Mouse (Mus musculus) thymus, adult 2 months (tissue): ENCODE measurements around the gene Hdac9.

ENCODE experiments used
- CTCF ChIP-seq: fragments of 200-500 bp; IDR thresholded peaks from 2 replicates; pipeline ENCODE4 v1.5.1; 2012; ENCODE audit warnings: mild to moderate bottlenecking, control low read depth, low read length, moderate library complexity, borderline replicate concordance; ENCODE audit not compliant: control insufficient read depth, poor library complexity, insufficient read depth; ENCODE audit errors: extremely low read depth
- POLR2A ChIP-seq: fragments of 200-500 bp; IDR thresholded peaks from 2 replicates; pipeline ENCODE4 v1.6.1; 2012; ENCODE audit warnings: mild to moderate bottlenecking, low read length, control low read depth, moderate library complexity; ENCODE audit not compliant: control insufficient read depth, poor library complexity, insufficient read depth; ENCODE audit errors: extremely low read depth

GRCm38 (mm10) chr12:34195155-34195828 lies 721.6 kb downstream of the Hdac9 start:
- TF ChIP-seq POLR2A: no peak
- no peak for TF ChIP-seq CTCF
